Mouse (Mus musculus): ENCODE measurements at regions not wholly inside any gene's neighbourhood (a gene's known extent, or its start where the extent isn't known, plus 50 kb on each side); places are given as distances from the start of the nearest gene placed in this dataset.
"Not testable (repeated sequence)": the region's sequence is repeated elsewhere in the genome, so short reads cannot be mapped to it uniquely, and the experiment has no call there.

- no peaks in the 10 kb centered on the region for H3K9me3 ChIP-seq (ENCODE audit: control insufficient read depth, low read length)
- H3K27ac ChIP-seq (ENCODE audit: low read length): no peak overlapping the region
- no peak overlapping the region for H3K4me3 ChIP-seq (ENCODE audit: low read length)
- H3K4me1 ChIP-seq (ENCODE audit: control insufficient read depth, insufficient read depth, low read length): no peaks in the 10 kb centered on the region
- H3K4me2 ChIP-seq (ENCODE audit: low read depth, low read length): no peak overlapping the region
- no peak overlapping the region for H3K9ac ChIP-seq (ENCODE audit: low read depth, low read length)
- H3K27me3 ChIP-seq (replicated peaks; ENCODE audit: control insufficient read depth, insufficient read depth, low read length): no peaks in the 10 kb centered on the region
- no peak for ATAC-seq
- no peaks in the 10 kb centered on the region for H3K36me3 ChIP-seq (ENCODE audit: control insufficient read depth, insufficient read depth, low read length)
- 93% methylated on average over 1 of the region's 1 CpGs for WGBS
Observed at GRCm38 (mm10) chr5:18717425-18717824, 357.3 kb upstream of the Gnai1 start.

GRCm38 (mm10) chr5:18688488-18688887 is 328.3 kb upstream of the Gnai1 start:
- Histone ChIP-seq H3K4me3 (ENCODE audit: low read length) (no peak overlapping the region), H3K4me2 (ENCODE audit: low read depth, low read length) (no peak overlapping the region), H3K9me3 (ENCODE audit: control insufficient read depth, low read length) (no peaks in the 10 kb centered on the region), H3K27ac (ENCODE audit: low read length) (no peak overlapping the region), H3K4me1 (ENCODE audit: control insufficient read depth, insufficient read depth, low read length) (no peaks in the 10 kb centered on the region), H3K9ac (ENCODE audit: low read depth, low read length) (no peak overlapping the region), H3K27me3 (replicated peaks; ENCODE audit: control insufficient read depth, insufficient read depth, low read length) (no peaks in the 10 kb centered on the region), H3K36me3 (ENCODE audit: control insufficient read depth, insufficient read depth, low read length) (no peaks in the 10 kb centered on the region)
- ATAC-seq: no peak
- 37% methylated on average over 2 of the region's 2 CpGs for WGBS

- ATAC-seq: no peak
- H3K36me3 ChIP-seq (ENCODE audit: control insufficient read depth, insufficient read depth, low read length): no peaks in the 10 kb centered on the region
- 93% methylated on average over 3 of the region's 3 CpGs for WGBS
- H3K9ac ChIP-seq (ENCODE audit: low read depth, low read length): no peak overlapping the region
- H3K4me1 ChIP-seq (ENCODE audit: control insufficient read depth, insufficient read depth, low read length): no peaks in the 10 kb centered on the region
- H3K4me2 ChIP-seq (ENCODE audit: low read depth, low read length): no peak overlapping the region
- H3K9me3 ChIP-seq (ENCODE audit: control insufficient read depth, low read length): no peaks in the 10 kb centered on the region
- H3K27me3 ChIP-seq (replicated peaks; ENCODE audit: control insufficient read depth, insufficient read depth, low read length): no peaks in the 10 kb centered on the region
- H3K27ac ChIP-seq (ENCODE audit: low read length): no peak overlapping the region
- H3K4me3 ChIP-seq (ENCODE audit: low read length): no peak overlapping the region
Observed at GRCm38 (mm10) chr5:18687341-18687740, 327.2 kb upstream of the Gnai1 start.

DNA sequence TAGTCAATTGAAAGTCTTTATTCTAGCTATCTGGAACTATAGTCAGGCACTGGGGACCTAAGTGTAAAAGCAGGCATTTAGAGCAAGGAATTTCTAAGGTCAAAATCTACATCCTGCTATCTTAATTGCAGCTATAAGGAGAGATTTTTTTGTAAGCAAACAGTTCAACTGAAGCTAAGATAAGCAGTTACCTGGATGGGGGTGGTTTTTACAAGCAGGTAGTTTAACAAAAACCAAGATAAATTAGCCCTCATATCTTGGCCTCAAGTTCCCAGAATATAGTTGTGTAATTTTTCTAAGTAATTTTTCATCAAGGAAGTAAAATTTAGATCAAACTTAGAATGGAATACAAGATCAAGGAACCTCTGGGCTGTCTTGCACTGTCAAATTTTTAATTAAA is 293.8 kb upstream of the Gnai1 start:
- H3K4me3 ChIP-seq (ENCODE audit: low read length): no peak overlapping the region
- peaks cover 4% of the 10 kb centered on the region; the same call in 1 of the 2 replicates for H3K9me3 ChIP-seq (ENCODE audit: control insufficient read depth, low read length)
- H3K9ac ChIP-seq (ENCODE audit: low read depth, low read length): no peak overlapping the region
- H3K4me1 ChIP-seq (ENCODE audit: control insufficient read depth, insufficient read depth, low read length): no peaks in the 10 kb centered on the region
- no peaks in the 10 kb centered on the region for H3K36me3 ChIP-seq (ENCODE audit: control insufficient read depth, insufficient read depth, low read length)
- peak; percentile 82 for ATAC-seq
- H3K27ac ChIP-seq (ENCODE audit: low read length): no peak overlapping the region
- H3K4me2 ChIP-seq (ENCODE audit: low read depth, low read length): no peak overlapping the region
- H3K27me3 ChIP-seq (replicated peaks; ENCODE audit: control insufficient read depth, insufficient read depth, low read length): no peaks in the 10 kb centered on the region

- H3K4me1 ChIP-seq (ENCODE audit: control insufficient read depth, insufficient read depth, low read length); ATAC-seq; H3K4me2 ChIP-seq (ENCODE audit: low read depth, low read length); H3K27ac ChIP-seq (ENCODE audit: low read length); H3K4me3 ChIP-seq (ENCODE audit: low read length); H3K9me3 ChIP-seq (ENCODE audit: control insufficient read depth, low read length); H3K36me3 ChIP-seq (ENCODE audit: control insufficient read depth, insufficient read depth, low read length); H3K27me3 ChIP-seq (replicated peaks; ENCODE audit: control insufficient read depth, insufficient read depth, low read length); H3K9ac ChIP-seq (ENCODE audit: low read depth, low read length): not testable (repeated sequence)
- WGBS: 90% methylated on average over 3 of the region's 3 CpGs
Observed at GRCm38 (mm10) chr5:18630864-18631263, 270.7 kb upstream of the Gnai1 start.

All from intestine, embryonic 16.5 days (tissue).